Mouse (Mus musculus): ENCODE results near the gene Emsy.
A peak's percentile ranks its signal among the peaks of the same experiment; 100 is the strongest.

Emsy gene

DNA sequence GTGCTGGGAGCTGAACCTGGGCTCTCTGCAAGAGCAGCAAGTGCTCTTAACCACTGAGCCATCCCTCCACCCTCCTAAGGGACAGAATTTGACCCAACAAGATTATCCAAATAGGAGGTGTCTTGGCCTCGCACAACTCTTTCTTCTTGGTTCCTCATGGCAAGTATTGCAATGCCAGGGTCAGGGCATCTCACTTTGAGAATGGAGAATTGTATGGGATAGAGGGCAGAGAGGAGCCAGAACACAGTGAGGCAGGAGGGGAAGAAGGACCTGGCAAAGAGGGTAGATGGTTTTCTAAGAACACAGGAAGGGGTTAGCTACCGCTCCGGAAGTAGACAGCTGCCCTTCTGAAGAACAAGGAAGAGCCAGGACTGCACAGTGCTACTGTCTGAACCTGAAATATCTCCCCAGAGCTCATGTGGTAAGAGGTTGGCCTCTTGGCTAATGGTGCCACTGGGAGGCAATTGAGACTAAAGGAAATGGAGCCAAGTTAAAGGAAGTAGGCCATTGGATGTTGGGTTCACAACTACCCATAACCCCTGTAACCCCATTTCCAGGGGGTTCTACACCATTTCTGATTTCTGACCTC is 80.8 kb downstream of the Emsy start:
- no peak for DNase-seq (ENCODE audit: low spot score)

DNA sequence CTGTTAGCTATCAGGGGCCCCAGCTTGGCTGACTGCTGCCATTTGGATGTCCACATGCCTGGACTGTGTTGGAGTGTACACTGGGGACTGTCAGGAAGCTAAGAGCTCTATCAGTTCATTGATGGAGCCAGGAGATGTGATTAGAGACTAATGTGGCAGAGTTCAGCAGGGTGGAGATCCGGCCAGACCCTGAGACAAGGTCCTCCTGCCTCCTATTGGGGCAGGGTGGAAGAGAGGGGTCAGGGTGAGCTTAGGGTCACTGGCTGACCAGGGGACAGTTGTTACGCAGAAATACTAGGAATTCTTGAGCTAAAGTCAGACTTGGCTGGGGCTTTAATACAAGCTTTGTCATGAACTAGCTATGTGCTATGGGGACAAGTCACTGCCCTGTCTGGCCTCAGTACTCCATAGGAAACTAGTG is 81.8 kb downstream of the Emsy start:
- DNase-seq (ENCODE audit: low spot score): no peak

DNA sequence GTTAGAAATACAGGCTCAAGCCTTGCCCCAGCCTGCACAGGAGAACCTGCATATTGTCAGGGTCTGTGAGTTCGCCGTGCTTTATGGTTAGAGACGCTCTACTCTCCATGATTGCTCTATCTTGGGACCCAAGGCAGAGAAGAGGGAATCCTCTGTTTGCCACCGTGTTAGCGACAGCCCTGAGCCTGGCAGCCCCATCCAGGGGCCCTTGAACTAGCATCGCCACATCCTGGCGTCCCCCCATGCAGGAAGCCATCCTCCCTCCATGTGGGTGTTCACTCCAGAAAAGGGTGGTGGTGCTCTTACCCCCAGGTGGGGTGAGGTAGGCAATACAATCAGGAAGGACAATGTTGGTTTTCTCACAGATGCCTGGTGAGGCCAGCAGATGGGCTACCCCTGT is 82.3 kb downstream of the Emsy start:
- DNase-seq (ENCODE audit: low spot score): no peak

DNA sequence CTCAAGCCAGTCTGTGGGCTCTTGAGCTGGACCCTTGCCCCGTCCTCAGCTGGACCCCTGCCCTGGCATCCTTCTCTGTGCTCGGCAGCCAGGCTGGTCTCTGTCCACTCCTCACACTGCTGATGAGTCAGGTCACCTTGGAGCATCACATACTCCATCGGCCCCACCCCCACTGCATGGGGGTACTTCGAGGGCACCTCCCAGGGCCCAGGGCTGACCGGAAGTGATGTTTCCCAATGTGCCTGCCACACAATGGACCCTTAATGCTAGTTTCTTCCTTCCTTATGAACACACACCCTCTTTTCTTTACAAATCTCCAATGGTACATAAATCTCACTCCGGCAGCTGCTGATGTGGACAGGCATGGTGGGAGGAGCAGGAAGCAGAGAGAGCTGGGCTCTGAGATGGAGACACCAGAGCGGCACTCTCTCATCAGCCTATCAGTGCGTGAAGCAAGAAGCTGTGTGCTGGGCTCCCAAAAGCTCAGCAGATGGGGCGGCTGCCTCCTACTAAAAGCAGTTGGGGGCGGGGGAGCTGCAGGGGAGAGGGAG is 83.3 kb downstream of the Emsy start:
- DNase-seq (ENCODE audit: low spot score): peak; percentile 58

DNA sequence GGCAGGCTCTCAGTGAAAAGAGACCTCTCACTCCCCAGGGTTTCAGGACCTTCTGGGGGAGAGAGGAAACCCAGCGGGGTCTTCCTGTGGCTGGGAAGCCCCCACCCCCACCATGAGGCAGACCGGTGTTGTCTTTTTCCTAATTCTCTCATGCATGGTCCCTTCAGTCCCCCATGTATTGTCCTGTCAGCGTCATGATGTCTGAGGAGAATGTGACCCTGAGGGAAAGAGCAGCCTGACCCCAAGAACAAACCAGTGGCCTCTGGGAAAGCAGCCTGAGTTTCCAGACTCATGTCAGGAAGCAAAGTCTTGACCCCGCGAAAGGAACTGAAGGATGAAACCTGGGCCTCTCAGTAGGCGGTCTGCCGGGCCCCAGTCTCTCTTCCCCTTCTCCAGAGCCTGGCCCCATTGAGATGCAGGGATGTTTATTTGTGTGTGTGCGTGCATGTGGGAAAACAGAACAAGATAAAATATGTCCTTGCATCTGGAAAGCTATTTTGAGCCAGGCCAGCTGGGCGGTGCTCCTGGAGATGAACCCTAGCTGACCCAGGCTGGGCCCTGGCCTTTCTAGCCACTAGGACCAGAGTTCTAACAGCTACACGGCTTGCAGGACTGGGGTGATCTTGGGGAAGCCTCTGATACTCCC is 84.2 kb downstream of the Emsy start:
- DNase-seq (ENCODE audit: low spot score): peak; percentile 71

DNA sequence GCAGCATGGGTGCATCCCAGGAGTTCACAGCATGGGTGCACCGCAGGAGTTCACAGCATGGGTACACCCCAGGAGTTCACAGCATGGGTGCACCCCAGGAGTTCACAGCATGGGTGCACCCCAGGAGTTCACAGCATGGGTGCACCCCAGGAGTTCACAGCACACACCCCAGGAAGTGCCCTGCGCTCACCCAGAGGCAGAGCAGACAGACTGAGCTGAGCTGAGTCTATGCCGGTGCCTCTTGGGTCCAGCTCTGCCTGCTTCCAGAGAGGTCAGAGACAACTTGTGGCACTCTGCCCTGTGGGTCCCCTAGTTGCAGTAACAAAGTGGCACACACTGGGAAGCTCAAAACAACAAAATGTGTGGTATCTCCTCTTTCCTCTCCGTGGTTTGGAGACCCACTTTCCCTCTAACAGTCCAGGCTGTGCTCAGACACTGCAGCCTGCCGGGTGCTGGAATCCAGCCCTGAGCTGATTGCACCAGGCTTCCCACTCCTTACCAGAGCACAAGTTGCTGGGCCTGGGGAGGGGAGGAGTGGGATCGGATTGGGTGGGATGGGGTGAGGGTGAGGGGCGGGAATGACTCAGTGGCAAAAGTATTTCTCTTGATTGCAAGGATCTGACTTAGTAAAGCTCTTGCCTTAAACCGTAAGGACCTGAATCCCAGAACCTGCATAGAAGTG is 85.6 kb downstream of the Emsy start:
- DNase-seq (ENCODE audit: low spot score): peak; percentile 40

DNA sequence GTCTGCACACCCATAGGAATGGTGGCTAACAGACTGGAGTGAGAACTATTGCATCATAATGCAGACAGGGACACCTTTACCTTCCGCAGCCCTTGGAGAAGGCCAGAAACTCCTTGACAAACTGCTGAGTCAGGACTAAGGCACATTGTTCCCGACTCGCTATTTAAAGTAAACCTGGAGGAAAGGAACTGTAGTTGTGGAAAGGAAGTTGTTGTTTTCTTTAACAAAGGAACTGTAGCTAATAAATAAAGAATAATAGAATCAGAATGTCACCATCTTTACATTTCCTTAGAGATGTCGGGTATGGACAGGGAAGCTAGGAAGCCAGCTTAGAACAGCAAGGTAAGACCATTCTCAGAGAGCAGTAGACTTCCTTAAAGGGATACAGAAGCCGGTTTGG is 89.5 kb downstream of the Emsy start:
- DNase-seq (ENCODE audit: low spot score): peak; percentile 49

DNA sequence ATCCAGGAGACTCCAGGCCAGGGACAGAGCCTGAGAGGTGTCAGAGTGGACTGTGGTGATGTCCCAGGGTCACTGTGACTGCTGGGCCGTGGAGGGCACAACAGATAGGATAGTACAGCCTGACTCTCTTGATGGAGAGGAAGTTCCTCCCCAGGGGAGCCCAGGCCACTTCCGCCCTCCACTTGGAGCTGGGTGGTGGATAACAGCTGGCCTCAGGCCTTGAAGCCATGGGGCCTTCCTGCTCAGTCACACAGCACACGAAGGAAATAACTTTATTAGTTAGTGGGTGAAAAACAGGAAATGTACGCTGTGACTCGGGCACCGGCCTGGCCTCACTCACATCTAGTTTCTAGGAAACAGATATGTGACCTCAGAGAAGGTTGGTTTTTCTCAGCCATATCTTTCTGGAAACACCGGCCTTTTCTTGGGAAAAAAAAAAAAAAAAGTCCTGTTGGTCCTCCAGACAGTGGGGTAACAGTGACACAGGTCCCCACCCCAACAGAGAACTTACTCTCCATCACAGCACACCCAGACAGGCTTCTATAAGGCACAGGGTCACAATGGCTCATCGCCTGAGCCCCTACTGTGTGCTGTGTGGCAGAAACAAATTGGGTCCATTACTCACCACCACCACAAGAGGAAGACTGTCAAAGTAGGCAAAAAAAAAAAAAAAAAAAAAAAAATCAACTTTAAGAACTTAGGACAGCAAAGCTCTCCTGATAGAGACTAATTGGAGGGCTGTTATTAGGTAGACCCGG is 91.8 kb downstream of the Emsy start:
- DNase-seq (ENCODE audit: low spot score): no peak

DNA sequence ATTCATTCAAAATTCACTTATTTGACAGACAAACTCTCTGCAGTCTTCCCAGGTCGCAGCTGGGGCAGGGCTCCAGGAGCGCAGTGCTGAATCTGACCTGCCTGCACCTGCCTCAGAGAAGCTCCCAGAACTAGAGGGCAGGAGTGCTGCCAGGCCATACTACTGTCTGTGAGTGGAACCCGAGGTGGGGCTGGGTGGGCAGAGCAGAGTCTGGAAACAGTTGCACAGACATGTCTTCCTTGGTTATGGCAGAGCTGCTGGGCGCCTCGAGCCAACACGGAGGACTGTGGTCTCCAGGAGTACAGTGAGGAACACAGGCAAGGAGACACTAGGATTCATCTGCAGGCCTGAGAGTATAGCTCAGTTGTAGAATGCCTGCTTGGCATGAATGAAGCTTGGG is 92.6 kb downstream of the Emsy start:
- DNase-seq (ENCODE audit: low spot score): no peak

DNA sequence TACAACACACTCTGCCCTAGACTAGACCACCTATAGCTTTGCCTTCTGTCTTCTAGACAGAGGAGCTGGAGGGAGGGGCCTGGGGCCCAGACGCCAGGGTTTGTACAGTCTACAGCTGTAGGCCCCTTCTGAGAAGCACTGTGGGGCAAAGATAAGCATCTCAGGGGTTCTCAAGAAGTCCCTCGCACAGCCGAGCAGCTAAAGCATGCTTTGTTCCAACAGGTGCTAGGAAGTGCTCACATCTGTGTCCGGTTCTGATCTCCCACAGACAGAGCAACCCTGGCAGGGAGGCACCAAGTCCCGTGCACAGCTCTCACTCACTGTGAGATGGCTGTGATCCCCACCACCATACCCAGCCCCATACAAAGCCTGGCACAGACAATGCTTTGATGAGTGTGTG is 93.6 kb downstream of the Emsy start:
- no peak for DNase-seq (ENCODE audit: low spot score)

DNA sequence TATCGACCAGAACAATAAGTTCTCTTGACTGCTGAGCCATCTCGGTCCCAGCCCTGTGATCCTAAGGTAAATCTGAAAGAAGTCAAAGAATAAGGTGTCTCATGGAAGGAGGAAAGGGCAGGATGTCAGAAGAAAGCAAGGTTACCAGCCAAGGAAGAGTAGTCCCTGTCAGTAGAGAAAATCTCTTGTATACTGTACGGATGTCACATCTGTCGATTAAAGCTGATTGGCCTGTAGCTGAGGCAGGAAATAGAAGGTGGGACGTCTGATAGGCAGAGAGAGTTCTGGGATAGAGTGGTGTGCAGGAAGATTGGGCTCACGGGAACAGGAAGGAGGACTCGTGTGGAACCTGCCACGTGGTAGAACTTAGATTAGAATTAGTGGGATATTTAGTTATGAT is 94.4 kb downstream of the Emsy start:
- DNase-seq (ENCODE audit: low spot score): no peak

DNA sequence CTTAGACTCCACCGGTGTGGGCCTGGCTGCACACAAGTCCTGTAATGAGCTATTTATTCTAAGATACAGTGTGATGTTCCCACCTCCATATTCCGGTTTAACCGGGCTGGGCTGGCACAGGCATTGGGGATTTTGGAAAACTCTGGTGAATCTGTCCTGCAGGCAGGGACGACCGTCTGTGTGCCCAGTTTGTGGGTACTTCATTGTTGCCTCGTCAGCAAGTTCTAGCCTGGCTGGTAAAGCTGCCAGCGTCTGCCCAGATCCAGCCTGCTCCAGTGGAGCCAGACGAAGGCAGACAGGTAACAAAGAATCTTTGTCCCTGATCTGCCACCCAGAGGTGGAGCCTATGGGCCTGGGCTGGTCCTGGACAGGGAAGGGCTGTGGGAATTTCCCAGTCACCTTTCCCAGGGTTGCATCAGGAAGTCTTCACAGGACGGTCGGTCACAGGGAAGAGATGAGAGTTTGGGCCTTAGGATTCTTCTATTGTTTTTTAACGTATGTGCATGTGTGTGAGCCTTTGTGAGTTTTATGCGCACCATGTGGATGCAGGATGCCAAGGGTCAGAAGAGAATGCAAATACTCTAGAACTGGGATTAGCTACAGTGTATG is 94.9 kb downstream of the Emsy start:
- no peak for DNase-seq (ENCODE audit: low spot score)

DNA sequence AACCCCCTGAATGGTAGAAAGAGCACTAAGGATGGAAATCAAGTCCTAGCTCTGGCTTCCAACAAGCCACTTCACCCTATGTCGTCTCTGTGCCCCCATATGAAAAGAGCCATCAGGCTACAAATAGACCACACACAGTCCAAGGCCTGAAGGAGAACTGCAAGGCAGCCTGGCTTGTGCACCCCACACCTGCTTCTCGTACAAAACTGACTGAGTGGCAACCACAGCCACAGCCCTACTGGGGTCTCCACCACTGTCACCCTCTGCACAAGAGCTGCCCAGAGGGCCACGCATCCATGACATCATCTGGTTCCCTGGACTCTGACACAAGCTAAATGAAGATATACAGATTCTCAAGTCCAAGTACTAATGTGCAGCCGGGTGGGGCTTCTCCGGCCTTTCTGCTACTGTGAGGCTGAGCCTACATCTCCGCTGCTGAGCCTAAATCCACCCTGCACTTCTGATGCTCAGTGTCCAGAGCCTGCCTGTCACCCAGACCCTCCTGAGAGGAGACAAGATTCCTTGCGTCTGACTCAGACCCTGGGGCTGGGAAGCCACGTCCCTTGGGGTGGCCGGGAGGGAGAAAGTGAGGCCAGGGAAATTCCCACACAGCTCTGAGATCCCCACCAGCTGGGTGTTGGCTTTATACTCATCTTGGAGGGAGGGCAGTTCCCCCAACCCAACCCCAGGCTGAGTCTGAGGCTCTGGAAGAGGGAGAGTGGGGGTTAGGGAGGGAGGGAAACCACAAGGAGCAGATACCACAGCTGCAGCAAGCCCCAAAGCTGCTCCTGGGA is 98.3 kb downstream of the Emsy start:
- no peak for DNase-seq (ENCODE audit: low spot score)

DNA sequence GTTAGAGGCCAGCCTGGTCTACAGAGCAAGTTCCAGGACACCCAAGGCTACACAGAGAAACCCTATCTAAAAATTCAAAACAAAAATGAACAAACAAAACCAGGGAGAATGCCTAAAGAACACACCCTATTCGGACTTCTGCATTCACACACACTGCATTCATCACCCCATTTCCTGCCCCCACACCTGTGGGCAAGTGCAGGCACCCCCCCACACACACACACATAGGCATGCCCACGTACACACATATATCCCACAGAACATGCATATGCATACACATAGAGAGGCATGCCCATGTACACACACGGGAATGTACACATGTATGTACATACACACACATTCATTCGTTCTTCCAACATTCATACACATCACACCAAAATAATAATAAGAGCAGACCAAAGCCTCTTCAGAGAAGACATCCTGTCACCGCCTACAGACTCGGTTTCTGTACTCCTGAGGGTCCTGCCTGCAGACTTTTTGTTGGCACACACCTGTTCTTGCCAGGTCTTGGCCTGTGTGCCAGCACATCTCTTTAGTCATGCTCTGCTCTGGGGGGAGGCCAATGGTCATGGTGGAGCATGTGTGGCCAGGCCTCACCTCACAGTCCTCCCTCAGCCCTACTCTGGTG is 99.7 kb downstream of the Emsy start:
- DNase-seq (ENCODE audit: low spot score): no peak

DNA sequence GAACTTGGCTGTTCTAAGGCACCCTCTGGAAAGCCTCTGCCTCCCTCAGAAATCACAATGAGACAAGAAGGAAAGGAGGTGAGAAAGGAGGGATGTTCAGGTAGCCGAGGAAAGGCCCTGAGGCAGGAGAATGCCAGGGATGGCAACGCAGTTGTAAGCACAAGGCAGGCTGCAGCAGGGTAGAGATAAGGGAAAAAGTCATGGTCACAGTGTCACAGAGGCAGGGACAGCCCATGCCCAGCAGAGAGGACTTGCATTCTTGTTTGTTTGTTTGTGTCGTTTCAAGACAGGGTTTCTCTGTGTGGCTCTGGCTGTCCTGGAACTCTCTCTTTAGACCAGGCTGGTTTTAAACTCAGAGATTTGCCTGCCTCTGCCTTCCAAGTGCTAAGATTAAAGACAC is 105.5 kb downstream of the Emsy start:
- no peak for DNase-seq (ENCODE audit: low spot score)

DNA sequence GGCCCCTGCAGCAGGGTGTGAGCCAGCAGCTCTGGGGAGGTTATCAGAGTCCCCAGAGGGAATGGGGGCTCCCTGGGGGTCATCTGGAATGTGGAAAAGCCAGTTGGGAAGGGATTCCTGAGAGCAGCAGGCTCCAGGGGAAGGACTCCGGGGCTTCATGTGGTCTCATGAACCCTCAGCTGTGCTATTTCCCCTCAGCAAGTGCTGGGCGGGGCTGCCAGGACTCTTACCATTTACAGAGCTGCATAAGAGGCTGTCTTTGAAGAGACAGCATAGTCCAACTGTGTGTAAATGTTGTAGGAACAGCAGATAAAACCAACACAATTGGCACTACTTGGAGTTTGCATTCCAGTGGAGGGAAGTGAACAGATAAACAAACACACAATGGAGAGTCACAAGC is 106.0 kb downstream of the Emsy start:
- peak; percentile 27 for DNase-seq (ENCODE audit: low spot score)

DNA sequence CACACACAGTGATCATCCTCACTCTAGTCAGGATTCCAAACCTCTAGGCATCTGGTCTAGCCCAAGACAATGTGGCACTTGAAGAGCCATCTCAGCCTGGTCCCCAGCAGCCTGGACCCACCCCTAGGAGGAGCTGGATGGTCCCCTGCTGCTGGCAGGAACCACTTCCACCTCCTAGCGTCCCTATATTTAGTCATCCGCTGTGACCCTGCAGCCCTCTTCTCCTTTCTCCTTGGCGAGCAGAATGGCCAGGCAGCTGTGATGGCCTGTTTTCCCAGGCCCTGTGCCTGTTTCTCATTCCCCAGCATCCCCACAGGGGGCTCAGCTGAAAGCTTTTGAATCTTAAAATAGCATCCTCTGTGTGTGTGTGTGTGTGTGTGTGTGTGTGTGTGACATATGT is 107.7 kb downstream of the Emsy start:
- DNase-seq (ENCODE audit: low spot score): no peak

DNA sequence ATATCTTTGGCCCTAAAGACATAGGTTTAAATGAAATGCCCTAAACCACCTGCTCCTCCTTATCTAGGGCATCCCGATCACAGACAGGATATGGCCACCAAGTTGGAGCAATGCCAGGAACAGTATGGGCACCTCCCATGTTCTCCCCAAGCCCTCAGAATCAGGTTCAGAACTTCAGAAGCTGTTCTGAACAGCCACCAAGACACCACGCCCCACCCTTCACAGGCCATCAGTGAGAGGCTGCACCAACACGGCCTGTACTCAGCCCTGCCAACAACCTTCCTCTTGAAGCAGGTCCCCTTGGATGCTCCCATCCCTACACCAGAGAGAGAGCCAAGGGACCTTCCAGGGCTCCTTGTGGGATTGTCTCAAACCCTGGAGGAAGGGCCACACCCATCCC is 112.0 kb downstream of the Emsy start:
- DNase-seq (ENCODE audit: low spot score): no peak

DNA sequence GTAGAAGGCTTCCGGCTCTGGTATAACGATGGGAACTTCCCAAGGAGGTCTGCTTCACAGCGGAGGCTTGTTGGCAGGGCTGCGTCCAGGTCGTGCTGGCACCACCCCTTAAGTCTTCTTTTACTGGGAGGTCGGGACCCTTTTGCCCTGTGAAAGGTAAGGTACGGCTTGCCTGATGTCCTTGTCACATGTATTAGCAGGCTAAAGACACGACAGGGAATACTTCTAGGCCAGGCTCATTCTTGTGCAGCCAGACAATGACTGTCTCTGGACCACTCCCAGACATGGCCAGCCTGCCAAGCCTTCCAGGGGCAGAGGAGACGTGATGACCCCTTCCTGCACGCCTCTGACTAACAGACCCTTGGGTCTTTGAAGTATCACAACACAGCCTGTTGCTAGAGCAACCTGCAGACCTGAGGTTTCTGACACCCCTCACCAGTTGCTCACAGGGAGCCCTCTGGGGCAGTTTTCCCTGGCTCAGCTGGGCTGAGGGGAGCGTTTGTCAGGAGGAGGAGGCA is 112.7 kb downstream of the Emsy start:
- no peak for DNase-seq (ENCODE audit: low spot score)

DNA sequence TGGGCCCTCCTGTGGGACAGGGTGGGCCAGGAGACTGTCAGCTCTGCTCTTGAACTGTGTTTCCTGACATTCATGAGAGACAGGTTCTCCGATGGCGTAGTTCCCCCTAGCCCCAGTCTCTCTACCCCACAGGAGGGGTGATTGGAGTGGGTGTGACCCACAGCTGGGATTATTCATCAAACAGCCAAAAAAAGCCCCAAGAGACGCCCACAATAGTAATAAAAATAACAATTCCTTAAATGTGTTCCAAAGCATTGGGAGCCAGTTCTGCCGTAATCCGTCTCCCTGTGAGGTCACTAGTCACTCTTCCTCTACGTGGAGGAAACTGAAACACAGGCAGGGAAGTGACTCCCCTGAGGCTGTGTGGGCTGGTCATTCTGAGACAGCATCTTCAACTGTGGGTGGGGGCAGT is 113.8 kb downstream of the Emsy start:
- no peak for DNase-seq (ENCODE audit: low spot score)

DNA sequence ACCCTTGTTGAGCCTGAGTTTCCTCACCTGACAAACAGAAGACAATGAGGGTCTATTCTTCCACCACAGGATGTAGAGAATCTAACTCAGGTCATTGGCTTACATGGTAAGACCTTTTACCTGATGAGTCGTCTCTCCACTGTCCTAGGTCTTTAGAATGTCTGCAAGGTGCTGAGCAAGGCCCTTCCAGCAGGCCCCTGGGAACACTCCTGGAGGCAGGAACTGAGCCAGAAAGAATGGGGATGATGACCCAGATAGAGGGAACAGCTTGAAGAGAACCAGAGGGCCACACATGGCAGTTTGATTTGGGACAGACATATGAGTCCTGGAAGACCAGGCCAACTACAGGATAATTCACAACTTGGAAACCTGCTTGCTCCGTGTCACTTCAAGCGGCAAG is 114.3 kb downstream of the Emsy start:
- no peak for DNase-seq (ENCODE audit: low spot score)
